Mouse (Mus musculus) layer of hippocampus, postnatal 10 days (tissue): ENCODE measurements around the gene Dhrs7b. TPM values are rescaled to one million over a fixed set of nuclear protein-coding genes. Genes with fewer than 3 reads are reported as not detected.
"Not testable (repeated sequence)": the region's sequence is repeated elsewhere in the genome, so short reads cannot be mapped to it uniquely, and the experiment has no call there.

Experiments used
- DNase-seq, 2 experiments: peaks; one replicate each; pipeline ENCODE4 v3.0.0; 2021; ENCODE audit warnings: low spot score in 2 of 2
- total RNA-seq, 2 experiments: library from RNA; stranded (reverse); gene quantifications; 2 replicates each; pipeline ENCODE4 v1.2.3; 2021

The Dhrs7b gene
- total RNA-seq, 2 experiments from 2014 or later = 26.1 to 27.4 TPM

DNA sequence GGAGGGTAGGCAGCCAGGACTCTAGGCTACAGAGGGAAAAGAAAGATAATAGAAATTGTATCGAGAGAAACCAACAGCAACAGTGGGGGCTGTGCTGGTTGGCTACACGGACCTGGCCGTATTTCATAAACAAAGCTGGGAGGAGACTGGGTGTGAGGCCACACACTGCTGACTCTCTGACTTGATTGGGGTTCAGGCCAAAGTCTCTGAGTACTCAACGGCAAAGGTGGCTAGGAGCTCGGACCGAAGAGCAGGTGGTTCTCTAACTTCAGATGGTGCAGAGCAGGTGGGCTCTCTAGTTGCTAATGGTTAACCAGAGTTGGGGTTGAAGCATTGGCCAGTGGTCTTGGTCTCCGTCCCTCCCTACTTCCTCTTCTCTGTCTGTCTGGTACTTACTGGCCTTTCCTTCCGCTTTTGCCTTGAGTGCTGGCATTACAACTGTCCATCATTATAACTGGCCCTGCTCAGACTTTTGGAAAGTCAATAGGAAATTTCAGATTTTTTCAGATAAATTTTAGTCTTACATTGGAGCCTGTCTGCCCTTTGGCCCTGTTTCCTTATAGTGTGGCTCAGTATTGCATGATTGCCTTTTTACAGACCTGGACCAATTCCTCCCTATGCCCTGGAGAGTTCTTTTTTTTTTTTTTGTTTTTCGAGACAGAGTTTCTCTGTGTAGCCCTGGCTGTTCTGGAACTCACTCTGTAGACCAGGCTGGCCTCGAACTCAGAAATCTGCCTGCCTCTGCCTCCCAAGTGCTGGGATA, 7.4 kb downstream of the Dhrs7b start:
- DNase-seq = no peak

DNA sequence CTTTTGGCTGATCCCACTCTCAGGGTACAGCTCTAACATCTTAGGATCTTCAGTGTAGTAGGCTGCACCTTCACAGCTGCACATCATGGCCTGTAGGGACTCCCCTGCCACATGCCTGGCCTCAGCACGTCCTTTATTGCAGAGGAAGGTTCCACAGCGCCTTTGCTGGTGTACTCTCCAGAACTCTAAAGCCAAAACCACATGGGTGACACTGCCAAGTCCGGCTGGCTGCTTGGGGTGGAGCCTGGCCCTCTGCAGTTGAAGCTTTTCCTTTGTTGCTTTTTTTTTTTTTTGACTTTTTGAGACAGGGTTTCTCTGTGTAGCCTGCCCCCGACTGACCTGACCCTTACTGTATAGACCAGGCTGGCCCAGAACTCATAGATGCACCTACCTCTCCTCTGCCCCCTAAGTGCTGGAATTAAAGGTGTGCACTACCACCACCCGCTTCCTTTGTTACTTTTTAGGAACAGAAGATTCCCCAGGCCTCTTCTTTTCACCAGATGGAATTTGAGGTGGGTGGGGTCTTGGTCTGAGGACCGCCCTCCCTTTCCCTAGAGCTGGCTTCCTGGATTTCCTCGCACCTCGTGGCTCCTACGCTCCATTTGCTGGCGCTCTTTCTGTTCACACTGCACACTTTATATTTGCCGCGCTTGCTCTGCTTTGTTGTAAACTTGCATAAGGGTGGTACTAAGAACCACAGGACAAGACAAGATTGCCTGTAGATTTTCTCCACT, 11.2 kb downstream of the Dhrs7b start:
- no peak for DNase-seq

DNA sequence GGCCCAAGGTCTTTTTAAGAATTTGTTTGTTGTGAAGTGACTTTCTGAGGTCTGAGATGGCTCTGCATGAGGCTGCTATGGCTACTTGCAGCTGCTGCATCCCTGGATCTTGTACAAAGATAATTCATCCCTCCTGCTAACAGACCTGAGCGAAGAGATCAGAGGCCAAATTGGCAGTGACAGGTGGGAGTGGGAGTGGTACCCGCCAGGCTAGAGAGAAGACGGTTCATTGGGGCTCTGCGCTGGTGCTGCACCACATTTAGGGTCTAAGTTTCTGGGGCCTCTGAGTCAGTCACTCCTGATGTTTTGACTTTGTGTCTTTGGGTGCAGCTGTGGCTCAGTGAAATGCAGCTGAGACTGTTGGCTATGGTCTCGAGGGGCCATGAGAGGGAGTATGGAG, 13.0 kb downstream of the Dhrs7b start:
- no peak for DNase-seq

DNA sequence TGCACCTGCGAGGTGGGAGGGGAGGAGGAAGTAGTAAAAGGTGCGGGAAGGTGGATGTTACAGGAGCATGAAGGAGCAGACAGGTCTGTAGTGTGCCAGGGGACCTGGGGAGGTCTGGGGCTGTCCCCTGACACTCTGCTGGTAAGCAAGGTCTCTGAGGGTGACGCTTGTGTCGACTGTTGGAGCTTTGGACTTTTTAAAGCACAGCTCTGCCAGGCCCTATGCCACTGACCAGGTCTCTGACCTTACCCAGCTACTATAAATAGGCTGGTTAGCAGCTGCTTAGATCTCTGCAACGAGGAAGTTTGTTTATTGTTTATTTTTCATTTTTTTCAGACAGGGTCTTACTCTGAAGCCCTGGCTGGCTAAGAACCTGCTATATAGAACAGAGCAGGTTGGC, 15.0 kb downstream of the Dhrs7b start:
- no peak for DNase-seq

DNA sequence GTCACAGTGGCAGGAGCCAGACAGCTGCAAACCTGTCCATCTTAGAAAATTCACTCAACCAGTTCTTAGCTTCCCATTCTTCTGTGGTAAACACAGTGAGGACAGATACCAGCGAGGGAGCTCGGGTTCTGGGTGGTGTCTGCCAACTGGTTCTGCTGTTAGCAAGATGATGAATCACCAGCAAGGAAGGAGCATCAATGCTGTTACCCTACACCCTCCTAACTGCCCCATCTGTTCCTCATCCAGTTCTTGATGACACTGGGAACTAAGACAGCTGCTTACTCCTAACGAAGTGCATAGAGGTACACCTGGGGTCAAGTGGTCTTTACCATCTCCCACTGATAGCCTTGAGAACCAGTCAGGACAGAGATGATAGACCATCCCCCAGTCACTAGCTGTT, 26.2 kb downstream of the Dhrs7b start:
- no peak for DNase-seq

DNA sequence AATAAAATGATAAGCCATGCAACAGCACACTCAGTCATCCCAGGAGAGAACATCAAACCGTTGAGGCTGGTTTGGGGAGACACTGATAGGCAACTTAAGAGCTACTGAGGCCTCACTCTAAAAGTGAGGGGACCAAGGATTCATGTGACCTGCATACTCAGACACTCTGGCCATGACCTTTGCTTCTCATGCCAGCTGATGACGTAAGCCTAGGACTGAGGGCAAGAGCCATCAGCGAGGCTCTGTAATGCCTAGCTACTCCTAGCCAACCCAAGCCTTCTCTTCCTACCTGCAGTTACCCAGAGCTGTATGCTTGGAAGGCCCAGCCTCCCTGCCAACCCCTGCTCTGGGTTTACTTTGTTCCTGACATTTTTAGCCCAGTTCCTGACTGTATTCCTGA, 31.6 kb downstream of the Dhrs7b start:
- no peak for DNase-seq

DNA sequence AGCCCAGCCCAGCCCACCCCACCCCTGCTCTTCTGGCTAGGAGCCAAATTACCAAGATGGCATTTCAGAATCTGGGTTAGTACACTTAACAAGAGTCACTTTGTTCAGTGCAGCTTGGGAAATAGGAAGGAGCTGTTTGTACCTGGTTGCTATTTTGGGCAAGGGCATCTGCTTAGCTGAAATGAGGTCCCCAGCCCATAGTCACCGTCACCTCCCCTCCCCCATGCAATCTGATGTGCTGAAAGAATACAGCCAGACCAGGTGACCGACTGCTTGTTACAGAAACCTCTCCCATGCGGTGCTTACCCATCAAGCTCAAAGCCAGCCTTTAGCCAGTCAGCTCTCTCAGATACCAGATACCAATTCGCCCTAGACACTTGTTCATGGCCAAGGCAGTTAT, 32.8 kb downstream of the Dhrs7b start:
- DNase-seq = no peak

DNA sequence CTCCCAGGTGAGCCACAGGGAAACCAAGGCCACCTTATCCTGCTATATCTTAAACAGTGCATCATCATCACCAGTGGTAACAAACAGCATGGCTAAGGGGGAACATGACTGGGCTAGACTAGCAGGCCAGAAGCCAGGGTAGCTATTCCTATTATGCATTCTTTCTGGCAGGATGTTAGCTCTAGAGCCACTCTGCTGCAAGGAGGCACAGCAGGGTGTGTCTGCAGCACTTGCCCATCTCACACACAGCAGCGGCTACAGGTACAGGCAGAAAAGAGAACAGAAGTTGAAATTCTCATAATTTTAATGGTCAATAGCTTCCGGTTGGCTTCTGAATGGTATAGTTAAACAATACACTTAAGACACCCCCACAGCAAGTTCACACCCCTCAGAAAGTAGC, 33.7 kb downstream of the Dhrs7b start:
- DNase-seq = no peak

DNA sequence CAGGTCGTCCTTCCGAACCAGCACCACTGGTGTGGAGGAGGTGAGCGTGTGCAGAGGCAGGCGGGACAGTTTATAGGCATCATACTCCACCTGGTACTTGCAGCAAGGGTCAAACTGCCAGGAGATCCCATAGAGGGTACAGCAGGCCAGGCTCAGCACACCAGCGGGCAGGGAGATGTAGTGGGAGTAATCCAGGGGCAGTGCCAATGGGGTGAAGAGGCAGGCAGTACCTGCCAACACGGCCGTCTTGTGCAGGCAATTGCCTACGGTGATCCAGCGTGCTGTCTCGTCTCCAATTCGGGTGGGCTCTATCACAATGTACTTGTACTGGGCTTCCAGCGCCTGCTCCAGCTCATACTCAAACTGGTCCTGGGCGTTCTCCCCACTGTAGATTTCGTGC, 34.5 kb downstream of the Dhrs7b start:
- no peak for DNase-seq

DNA sequence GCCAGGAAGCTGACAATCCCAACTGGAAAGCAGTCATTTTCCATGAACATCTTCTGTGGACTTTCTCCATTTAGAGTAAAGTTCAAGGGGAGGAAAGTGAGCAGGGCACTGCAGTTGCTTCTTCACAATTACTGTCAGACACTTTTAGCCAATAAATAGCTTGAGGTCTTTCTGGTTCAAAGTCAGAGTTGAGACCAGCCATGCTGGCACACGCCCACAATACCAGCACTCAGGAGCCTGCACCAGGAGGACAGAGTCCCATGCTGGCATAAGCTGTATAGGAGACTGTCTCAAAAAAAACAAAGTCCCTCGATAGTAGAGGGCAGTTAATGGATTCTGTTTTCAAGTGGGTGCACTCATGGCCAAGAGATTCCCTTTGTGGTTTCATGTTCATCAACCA, 35.6 kb downstream of the Dhrs7b start:
- no peak for DNase-seq

DNA sequence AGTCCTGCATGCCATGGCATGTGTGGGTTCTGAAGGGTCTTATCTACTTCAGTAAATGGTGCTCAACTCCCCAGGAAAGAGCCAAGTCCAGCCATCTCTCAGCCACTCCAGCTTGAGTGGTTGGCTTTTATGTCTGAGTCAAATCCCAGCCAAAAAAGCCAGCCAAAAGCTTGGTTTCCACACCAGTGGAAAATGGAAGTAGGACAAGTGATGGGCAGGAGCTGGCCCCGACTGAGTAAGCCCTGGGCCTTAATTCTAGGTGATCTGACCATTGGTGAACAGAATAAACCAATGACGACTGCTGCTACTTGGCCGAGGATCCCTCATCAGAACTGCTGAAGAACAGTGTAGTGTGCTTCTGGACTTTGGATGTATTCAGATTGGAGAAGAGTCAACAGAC, 37.0 kb downstream of the Dhrs7b start:
- no peak for DNase-seq

DNA sequence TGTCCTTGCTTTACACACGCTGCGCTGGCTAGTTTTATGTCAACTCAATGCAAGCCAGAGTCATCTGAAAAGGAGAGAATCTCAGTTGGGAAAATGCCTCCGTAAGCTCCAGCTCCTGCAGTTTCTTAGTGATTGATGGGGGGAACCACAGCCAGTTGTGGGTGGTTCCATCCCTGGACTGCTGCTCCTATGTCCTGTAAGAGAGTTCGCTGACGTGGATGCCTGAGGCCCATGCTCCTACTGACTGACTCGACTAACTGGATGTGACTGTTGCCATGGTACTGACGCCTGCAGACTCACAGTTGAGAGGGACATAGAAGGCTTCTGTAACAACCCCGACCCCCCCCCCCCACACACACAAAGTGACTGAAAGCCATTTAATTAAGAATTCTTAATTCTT, 37.5 kb downstream of the Dhrs7b start:
- no peak for DNase-seq

DNA sequence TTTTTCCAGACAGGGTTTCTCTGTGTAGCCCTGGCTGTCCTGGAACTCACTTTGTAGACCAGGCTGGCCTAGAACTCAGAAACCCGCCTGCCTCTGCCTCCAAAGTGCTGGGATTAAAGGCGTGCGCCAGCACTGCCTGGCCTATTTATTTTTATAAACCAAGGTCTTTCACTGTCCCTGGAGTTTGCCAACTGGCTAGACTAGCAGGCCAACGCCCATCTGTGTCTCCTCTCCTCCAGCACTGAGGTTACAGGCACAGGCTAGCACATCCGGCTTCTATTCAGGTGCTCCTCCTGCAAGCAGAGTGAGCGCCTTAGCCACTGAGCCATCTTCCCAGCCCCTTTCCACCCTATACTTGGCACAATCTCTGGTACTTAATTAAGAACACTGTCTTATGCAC, 39.0 kb downstream of the Dhrs7b start:
- not testable (repeated sequence) for DNase-seq

DNA sequence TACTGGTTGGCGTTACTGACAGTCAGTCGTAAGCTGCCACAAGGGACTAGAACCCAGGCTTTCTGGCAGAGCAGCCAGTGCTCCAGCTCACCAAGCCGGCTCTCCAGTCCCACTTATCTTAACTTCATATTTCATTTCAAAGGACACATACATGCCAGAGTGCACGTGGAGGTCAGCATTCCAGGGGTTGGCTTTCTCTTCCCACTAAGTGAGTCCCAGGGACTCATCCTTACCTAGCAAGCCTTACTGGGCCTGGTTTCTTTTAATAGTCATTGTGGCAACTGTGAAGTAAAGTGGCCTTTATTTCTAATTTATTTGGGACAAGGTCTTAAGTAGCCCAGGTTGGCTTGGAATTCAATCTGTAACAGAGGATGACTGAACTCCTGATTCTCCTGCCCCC, 41.0 kb downstream of the Dhrs7b start:
- DNase-seq = no peak

DNA sequence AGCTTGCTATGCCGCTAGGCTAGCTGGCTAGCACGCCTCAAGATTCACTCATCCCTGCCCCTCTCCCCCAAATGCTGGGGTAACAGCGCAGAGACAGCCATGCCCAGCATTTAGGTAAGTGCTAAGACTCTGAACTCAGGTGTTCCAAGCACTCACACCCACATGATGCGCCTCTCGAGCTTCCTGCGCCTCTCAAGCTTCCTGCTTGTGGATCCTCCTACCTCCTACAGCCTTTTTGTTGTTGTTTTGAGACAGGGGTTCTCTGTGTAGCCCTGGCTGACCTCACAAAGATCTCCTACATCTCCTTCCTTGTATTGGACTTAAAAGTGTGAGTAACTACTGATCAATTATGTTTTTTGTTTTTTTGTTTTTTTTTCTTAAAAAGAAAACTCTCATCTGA, 42.7 kb downstream of the Dhrs7b start:
- no peak for DNase-seq

DNA sequence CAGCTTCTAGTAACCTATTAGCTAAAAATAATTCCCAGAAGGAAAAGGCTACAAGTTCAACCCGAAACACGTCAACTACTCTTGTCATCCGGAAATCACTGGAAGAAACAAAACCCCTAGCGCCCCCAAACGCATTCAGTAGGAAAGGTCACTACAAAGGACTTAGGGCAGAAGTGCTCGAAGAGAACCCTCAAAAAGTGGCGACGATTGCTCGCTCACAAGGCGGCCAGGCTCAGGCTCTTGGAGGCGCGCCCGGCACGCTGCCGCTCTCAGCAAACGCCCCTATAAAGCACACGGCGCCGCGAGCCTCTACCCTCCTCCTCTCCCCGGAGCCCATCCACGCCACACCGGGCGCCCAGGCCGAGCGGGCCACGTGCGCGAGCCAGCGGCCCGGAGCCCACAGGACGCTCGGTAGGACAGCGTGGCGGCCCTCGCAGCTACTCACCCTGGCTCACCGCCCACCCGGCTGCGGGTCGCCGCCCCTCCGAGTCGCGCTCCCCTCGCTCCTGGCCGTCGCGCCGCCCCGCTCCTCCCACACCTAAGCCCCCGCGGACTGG, 47.7 kb downstream of the Dhrs7b start:
- peak in 1 of 2 experiments; percentile 46 for DNase-seq

DNA sequence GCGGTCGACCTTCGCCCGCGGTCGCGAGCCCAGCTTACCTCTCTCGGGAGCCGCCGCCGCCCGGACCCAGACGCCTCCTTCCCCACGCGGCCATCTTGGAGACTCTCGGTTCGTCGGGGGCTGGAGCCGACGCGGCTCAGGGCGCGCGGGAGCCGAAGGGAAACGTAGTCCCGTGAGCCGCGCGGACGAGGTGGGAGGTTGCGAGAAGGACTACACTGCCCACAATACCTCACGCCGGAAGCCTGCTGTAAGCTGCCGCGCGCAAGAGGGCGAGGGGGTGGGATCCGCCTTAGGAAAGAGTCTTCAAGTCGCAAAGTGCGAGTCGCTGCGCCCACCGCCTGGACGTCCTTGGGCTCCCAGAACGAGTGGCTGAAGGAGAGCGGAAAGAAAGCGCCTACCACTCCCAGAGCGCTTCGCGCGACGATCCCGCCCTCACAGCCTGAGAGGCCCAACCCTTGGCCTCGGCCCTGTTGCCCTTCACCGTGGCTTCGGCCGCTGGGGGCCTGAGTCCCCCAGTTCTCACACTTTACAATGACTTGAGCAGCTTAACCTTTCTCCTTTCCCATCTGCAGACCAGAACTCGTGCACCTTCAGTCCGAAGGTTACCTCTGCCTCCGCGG, 48.4 kb downstream of the Dhrs7b start, which contains the start of gene Tmem11:
Gene Tmem11 (minus strand): TSS at position 598 of the 620 bp plus-strand sequence.
- DNase-seq = peak; percentile 89 to 93

DNA sequence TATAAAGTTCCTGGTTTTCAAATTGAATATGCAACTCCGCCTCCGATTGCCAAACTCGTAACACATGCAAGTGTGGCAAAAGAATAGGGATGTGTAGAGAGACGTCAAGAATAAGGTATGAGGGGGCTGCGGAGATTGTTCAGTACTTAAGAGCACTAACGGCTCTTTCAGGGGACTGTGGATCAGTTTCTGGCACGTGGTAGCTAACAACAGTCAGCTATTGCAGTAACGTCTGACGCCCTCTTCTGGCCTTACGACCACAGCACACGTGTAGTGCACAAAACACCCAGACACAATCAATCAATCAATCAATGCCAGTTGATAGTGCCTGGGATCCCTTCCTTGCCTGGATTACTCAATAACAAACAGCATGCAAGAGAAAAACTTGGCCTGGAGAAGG, 49.0 kb downstream of the Dhrs7b start:
- DNase-seq = peak; percentile 65 to 68

DNA sequence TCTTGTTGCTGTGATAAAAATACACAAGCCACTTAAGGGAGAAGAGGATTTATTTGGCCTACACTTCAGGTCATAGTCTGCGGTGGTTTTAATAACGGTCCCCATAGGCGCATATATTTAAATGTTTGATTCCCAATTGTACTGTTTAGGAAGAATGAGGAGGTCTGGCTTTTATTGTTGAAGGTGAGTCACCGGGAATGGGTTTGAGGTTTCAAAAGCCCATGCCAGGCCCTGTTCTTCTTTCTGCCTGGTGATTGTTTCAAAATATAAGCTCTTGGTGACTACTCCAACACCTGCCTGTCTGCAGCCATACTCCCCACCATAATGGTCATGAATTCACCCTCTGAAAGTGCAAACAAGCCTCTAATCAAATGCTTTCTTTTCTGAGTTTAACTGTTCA, 50.1 kb downstream of the Dhrs7b start:
- DNase-seq = no peak

DNA sequence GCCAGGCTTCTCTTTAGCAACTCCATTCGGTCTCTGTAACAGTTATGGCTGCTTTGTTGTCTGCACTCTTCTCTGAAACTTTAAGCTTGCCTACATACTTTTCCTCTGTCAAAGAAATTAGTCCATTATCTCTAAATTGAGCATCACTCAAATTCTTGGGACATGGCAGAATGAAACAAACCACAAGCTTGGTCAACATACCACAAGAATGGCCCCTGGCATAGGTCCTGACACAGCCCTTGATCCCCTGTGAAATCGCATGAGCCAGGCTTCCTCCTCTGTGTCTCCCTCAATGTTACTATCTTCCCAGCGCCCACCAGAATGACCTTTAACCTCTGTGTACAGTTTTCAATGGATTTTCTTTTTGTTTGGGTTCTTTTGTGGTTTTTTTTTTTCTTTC, 52.0 kb downstream of the Dhrs7b start:
- no peak for DNase-seq

DNA sequence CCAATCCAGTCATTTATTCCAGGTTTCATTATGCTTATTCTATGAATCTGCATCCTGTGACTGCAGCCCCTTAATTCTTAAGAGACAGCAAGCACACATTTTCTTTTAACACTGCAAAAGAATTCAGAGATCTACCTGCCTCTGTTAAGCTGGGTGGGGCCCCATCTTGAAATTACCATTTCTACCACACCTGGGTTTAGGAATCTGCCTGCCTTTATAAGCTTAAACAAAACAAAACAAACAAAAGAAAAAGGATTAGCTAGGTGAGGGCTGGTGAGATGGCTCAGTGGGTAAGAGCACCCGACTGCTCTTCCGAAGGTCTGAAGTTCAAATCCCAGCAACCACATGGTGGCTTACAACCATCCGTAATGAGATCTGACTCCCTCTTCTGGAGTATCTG, 56.6 kb downstream of the Dhrs7b start:
- DNase-seq = not testable (repeated sequence)

DNA sequence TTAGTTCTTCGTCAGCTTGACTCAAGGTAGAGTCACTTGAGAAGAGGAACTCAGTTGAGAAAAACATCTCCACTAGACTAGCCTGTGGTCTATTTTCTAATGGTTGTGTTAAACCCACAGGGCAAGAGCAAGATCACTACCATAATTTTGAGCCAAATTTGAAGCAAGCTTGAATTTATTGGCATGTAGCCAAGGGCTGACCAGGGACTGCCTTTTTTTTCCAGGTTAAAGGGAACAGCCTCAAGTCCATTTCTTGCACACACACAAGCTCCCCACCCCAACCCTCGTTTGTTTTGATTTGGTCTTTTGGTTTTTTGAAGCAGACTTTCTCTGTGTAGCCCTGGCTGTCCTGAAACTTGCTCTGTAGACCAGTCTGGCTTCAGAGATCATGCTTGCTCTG, 59.4 kb downstream of the Dhrs7b start:
- no peak for DNase-seq
